Mouse (Mus musculus) liver, embryonic 14.5 days (tissue): ENCODE data around the gene Lims1.

Source experiments
- CTCF ChIP-seq: IDR thresholded peaks from 2 replicates; pipeline ENCODE4 v1.5.1; 2016; ENCODE audit warnings: antibody characterized with exemption, low read depth, control low read depth
- EP300 ChIP-seq: IDR thresholded peaks from 2 replicates; pipeline ENCODE4 v1.6.1; 2016; ENCODE audit warnings: antibody characterized with exemption, low read depth

DNA sequence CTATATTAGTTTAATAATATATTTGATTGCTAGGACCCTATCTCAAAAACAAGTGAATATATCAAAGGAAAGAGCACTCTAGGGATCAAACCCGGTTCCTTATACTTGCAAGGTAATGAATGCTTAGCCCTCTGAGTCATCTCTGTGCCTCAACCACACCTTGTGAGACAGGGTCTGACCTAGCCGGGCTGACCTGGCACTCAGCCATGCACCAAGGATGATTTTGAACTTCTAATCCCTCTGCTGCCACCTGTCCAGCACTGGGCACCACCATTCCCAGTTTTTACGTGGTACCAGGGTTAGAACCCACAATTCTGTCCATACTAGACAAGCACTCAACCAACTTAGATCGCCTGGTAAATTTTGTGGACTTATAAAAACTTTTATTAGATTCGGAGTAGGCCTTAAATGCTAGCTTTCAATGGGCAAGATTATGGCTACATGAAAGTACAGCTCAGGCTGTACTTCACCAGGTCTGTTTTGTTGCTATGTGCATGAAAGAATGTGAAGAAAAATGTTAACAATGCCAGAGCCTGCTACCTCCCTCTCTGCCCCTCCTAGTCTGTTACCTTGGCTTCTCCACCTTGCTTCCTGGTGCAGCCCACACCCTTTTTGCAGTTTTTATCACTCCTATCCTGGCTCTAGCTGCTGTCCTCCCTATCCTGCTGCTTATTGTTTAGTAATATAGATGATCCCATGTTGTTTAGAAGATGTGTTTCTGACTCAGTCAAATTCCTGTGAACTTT is 41.7 kb downstream of the Lims1 start:
- no peak for TF ChIP-seq CTCF
- TF ChIP-seq EP300: no peak
